Mouse (Mus musculus) stomach, postnatal 0 days (tissue): ENCODE results near the gene Rae1.

Experiments
- CTCF ChIP-seq: IDR thresholded peaks from 2 replicates; pipeline ENCODE4 v1.5.1; 2016; ENCODE audit warnings: antibody characterized with exemption, low read depth, mild to moderate bottlenecking, moderate library complexity
- EP300 ChIP-seq: optimal IDR thresholded peaks from 2 replicates; pipeline ENCODE3; 2016; ENCODE audit warnings: antibody characterized with exemption

DNA sequence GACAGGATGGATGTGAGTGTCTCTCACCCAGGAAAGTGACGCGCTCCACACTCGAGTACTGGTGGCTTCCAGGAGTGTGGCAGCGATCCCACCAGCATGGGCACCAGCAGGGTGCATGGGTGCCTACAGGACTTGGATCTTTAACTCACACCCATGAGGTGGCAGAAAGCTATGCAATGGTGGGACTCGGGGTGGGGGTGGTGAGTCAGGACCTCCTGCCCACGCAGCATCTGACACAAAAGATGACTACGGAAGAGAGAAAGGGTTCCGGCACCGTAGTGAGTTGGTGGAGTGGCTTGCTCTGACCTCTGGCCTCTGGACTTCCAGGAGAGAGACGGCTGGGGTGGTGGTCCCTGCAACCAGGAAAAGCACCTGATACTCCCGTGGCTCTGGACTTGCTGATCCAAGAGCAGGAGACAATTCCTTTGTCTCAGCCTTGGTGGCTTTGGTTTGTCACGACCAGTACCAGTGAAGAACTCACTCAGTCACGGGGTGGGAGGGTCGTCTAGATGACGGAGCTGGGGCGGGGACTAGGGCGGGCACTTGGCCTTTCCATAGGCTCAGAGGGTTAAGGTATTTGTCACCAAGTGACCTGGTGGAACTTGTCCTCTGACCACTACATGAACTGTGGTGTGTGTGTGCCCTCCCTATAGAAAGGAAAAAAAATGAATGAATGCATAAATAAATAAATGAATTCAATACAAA lies 48.3 kb downstream of the Rae1 start:
- TF ChIP-seq EP300 (no peak), CTCF (no peak)
